Mouse (Mus musculus) hindbrain, postnatal 0 days (tissue): ENCODE measurements around the gene Olfr279. TPM values are rescaled to one million over a fixed set of nuclear protein-coding genes. Genes with fewer than 3 reads are reported as not detected.

Experiments used
- ATAC-seq: fragments of 200-750 bp; cut with Nextera tagmentation; 2 replicates; pipeline ENCODE4 v1.8.0; 2017; ENCODE audit warnings: mild to moderate bottlenecking, moderate TSS enrichment, moderate library complexity
- DNase-seq: peaks from one replicate; pipeline ENCODE4 v3.0.0-alpha.2; 2015; ENCODE audit warnings: low spot score
- H3K27ac ChIP-seq: fragments of 300-500 bp; sonication (generic); 2 replicates; pipeline ENCODE4 v1.5.1; 2014; ENCODE audit warnings: mild to moderate bottlenecking
- H3K27me3 ChIP-seq: fragments of 300-500 bp; sonication (generic); 2 replicates; pipeline ENCODE4 v1.6.1; 2014; ENCODE audit warnings: low read length, mixed read lengths; ENCODE audit not compliant: insufficient read depth
- H3K36me3 ChIP-seq: fragments of 300-500 bp; sonication (generic); 2 replicates; pipeline ENCODE4 v1.6.1; 2014; ENCODE audit warnings: low read length, mixed read lengths; ENCODE audit not compliant: insufficient read depth
- H3K4me1 ChIP-seq: fragments of 300-500 bp; sonication (generic); 2 replicates; pipeline ENCODE4 v1.6.1; 2014; ENCODE audit warnings: antibody characterized with exemption, low read length, mixed read lengths; ENCODE audit not compliant: insufficient read depth
- H3K4me2 ChIP-seq: fragments of 300-500 bp; sonication (generic); 2 replicates; pipeline ENCODE4 v1.6.1; 2014; ENCODE audit warnings: low read depth, mild to moderate bottlenecking, low read length, moderate library complexity, mixed read lengths
- H3K4me3 ChIP-seq: fragments of 300-500 bp; sonication (generic); 2 replicates; pipeline ENCODE4 v1.5.1; 2014; ENCODE audit warnings: low read length
- H3K9ac ChIP-seq: fragments of 300-500 bp; sonication (generic); replicated peaks from 2 replicates; pipeline ENCODE4 v1.6.1; 2014; ENCODE audit warnings: mild to moderate bottlenecking, low read length, moderate library complexity, mixed read lengths
- H3K9me3 ChIP-seq: fragments of 300-500 bp; sonication (generic); 2 replicates; pipeline ENCODE4 v1.6.1; 2016; ENCODE audit warnings: low read length, mixed read lengths
- CTCF ChIP-seq: IDR thresholded peaks from 2 replicates; pipeline ENCODE4 v1.5.1; 2016; ENCODE audit warnings: antibody characterized with exemption, control low read depth, low read depth
- WGBS: fragments of 180-500 bp; shearing (Covaris S2); extraction: QIAGEN DNeasy Blood & Tissue Kit; methylation state at CpG from one replicate; pipeline ENCODE4 v1.1.7; 2014; 5-methylcytosine and 5-hydroxymethylcytosine counted together
- polyA plus RNA-seq: library from polyadenylated mRNA; unstranded; fragments of >200 nt; fragmentation: Nextera tagmentation; extraction: Ambion mirVana; gene quantifications from 2 replicates; pipeline ENCODE4 v1.2.1, GENCODE M21; 2015
- total RNA-seq: library from RNA; depleted of rRNA; stranded (reverse); fragments of >200 nt; gene quantifications from 2 replicates; pipeline ENCODE4 v1.2.3, GENCODE M21; 2014; rRNA removed

Gene Olfr279
- not detected in 2 replicates for total RNA-seq
- polyA plus RNA-seq: not detected in 2 replicates

DNA sequence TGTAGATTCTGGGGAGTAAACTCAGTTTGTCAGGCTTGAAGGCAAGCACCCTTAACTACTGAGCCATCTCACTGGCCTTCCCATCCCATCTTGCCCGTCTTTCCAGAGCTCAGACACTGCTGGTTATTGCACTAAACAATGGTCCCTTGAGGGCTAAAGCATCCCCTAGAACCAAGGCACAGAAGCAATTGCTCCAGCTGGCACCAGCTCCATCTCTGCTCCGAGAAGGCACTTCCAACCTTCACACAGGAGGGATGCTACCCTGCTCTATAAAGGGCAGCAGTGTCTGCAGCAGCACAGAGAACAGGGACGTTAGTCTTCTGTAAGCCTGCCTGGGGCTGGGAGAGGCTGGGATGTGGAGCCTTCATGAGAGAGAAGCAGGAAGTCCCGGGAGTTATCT lies at the start of gene Olfr279:
Gene Olfr279, plus strand, starts transcription at position 301 of the 400 bp plus-strand sequence.
- no peaks in the 10 kb centered on the region for H3K27me3 ChIP-seq
- ATAC-seq (no peak), DNase-seq (no peak)
- 57% methylated on average over 4 of the region's 4 CpGs for WGBS
- no peaks in the 10 kb centered on the region for H3K4me1 ChIP-seq
- no peak within 1 kb of the TSS for H3K27ac ChIP-seq
- H3K9me3 ChIP-seq: no peaks in the 10 kb centered on the region
- TF ChIP-seq CTCF: no peak
- H3K36me3 ChIP-seq: no peaks in the 10 kb centered on the region
- H3K4me2 ChIP-seq: no peak within 1 kb of the TSS
- no peak within 1 kb of the TSS for H3K4me3 ChIP-seq
- H3K9ac ChIP-seq: no peak within 1 kb of the TSS

DNA sequence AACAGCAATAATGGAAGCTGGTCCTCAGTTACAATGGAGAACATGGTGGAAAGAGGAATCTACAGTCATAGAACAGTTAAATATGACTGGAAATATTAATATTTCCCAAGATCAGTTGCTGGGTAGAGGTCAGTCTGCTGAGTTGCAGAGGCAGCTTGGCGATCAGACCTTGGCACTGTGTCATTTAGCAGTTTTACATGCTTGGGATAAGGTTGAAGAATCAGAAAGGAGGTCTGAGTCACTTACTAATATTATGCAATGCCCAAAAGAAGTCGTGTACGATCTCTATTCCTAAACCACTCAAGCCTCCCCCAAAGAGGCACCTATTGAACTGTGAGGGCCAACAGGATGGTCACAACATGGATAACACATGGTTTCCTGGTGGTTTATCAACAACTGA lies 47.6 kb upstream of the Olfr279 start:
- Histone ChIP-seq H3K9ac (no peak overlapping the region), H3K4me2 (no peak overlapping the region), H3K4me1 (no peaks in the 10 kb centered on the region), H3K27ac (no peak overlapping the region), H3K4me3 (no peak overlapping the region), H3K36me3 (no peaks in the 10 kb centered on the region), H3K9me3 (no peaks in the 10 kb centered on the region), H3K27me3 (no peaks in the 10 kb centered on the region)
- ATAC-seq: no peak
- TF ChIP-seq CTCF: no peak
- DNase-seq: no peak
- WGBS: 79% methylated on average over 3 of the region's 3 CpGs

- no peak overlapping the region for H3K27ac ChIP-seq
- no peaks in the 10 kb centered on the region for H3K36me3 ChIP-seq
- no peak for TF ChIP-seq CTCF
- no peaks in the 10 kb centered on the region for H3K9me3 ChIP-seq
- H3K9ac ChIP-seq: no peak overlapping the region
- DNase-seq (peak; percentile 18), ATAC-seq (no peak)
- WGBS: 53% methylated on average over 4 of the region's 4 CpGs
- no peaks in the 10 kb centered on the region for H3K4me1 ChIP-seq
- H3K27me3 ChIP-seq: no peaks in the 10 kb centered on the region
- no peak overlapping the region for H3K4me2 ChIP-seq
- H3K4me3 ChIP-seq: no peak overlapping the region
These were observed 43.7 kb upstream of the Olfr279 start for GRCm38 (mm10) chr15:98448521-98448920.

GRCm38 (mm10) chr15:98452288-98452687 lies 39.9 kb upstream of the Olfr279 start, which contains the start of gene Olfr281:
Gene Olfr281 (plus strand): TSS chr15:98452588.
- no peak for DNase-seq
- no peak within 1 kb of the TSS for H3K4me2 ChIP-seq
- TF ChIP-seq CTCF: no peak
- H3K9ac ChIP-seq: no peak within 1 kb of the TSS
- WGBS: 91% methylated on average over 7 of the region's 7 CpGs
- H3K9me3 ChIP-seq: no peaks in the 10 kb centered on the region
- no peaks in the 10 kb centered on the region for H3K36me3 ChIP-seq
- H3K27ac ChIP-seq: no peak within 1 kb of the TSS
- H3K4me3 ChIP-seq: no peak within 1 kb of the TSS
- H3K4me1 ChIP-seq: no peaks in the 10 kb centered on the region
- H3K27me3 ChIP-seq: no peaks in the 10 kb centered on the region
- ATAC-seq: no peak

- Histone ChIP-seq H3K4me2 (no peak within 1 kb of the TSS), H3K27me3 (no peaks in the 10 kb centered on the region), H3K9ac (no peak within 1 kb of the TSS), H3K9me3 (no peaks in the 10 kb centered on the region), H3K4me1 (no peaks in the 10 kb centered on the region), H3K27ac (no peak within 1 kb of the TSS), H3K36me3 (no peaks in the 10 kb centered on the region), H3K4me3 (no peak within 1 kb of the TSS)
- DNase-seq (no peak), ATAC-seq (no peak)
- no peak for TF ChIP-seq CTCF
- WGBS: 89% methylated on average over 4 of the region's 4 CpGs
These were observed 22.6 kb upstream of the Olfr279 start, which contains the start of gene OR5BS1P for GRCm38 (mm10) chr15:98469596-98469995. Gene OR5BS1P (plus strand): TSS chr15:98469896.

DNA sequence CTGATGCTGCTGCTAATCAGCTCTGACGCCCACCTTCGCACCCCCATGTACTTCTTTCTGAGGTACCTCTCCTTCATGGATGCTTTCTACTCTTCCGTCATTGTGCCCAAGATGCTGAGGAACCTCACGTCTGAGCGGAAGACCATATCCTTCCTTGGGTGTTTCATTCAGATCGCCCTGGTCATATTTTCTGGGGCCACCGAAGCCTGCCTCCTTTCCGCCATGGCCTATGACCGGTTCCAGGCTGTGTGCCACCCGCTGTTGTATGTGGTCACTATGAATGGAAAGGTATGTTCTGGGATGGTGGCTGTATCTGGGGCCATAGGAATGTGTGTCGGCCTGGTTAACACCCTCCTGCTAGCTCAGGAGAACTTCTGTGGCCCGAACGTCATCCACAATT lies 20.7 kb upstream of the Olfr279 start:
- Histone ChIP-seq H3K4me3 (no peak overlapping the region), H3K36me3 (no peaks in the 10 kb centered on the region), H3K4me1 (no peaks in the 10 kb centered on the region), H3K27me3 (no peaks in the 10 kb centered on the region), H3K4me2 (no peak overlapping the region), H3K9ac (no peak overlapping the region), H3K9me3 (no peaks in the 10 kb centered on the region), H3K27ac (no peak overlapping the region)
- ATAC-seq: no peak
- TF ChIP-seq CTCF: no peak
- 91% methylated on average over 13 of the region's 13 CpGs for WGBS
- DNase-seq: no peak

DNA sequence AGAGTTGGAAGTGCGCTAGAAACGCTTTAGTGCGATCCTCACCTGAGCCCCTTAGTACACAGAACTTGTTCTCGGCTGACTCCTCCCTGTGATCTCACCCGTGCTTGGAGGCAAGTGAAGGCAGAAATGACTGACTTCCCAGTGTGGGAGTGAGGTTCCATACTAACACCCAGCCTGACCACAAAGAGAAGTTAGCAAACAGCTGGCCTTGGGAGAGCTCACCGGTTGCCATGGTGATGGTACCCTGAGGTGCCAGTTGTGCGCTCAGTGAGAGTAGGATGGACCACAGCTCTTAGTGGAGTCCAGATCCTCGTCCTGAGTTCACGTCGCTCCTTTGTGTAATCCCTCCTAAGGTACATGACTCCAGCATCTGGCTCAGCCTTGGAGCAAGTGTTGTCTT lies 17.2 kb upstream of the Olfr279 start:
- TF ChIP-seq CTCF: no peak
- Histone ChIP-seq H3K4me3 (no peak overlapping the region), H3K27ac (no peak overlapping the region), H3K27me3 (no peaks in the 10 kb centered on the region), H3K4me1 (no peaks in the 10 kb centered on the region), H3K9me3 (no peaks in the 10 kb centered on the region), H3K9ac (no peak overlapping the region), H3K4me2 (no peak overlapping the region), H3K36me3 (no peaks in the 10 kb centered on the region)
- no peak for ATAC-seq
- DNase-seq: no peak
- 81% methylated on average over 10 of the region's 10 CpGs for WGBS
